ENCODE assay signal across 32 mouse cellular contexts in genomic region chr3:152376063-152376462, GRCm38 (mm10).
"Had no signal": no experiment of that assay in that cellular context is flagged by ENCODE, and none has a peak within 500 bp of the region (broad histone marks: within the 10 kb centered on the region; RNA-seq: fewer than 3 reads in every experiment).

No protein-coding gene starts in this region.

- H3K27ac ChIP-seq: heart, embryonic 10.5 days; heart, embryonic 13.5 days; heart, embryonic 15.5 days; hindbrain, embryonic 10.5 days; hindbrain, embryonic 12.5 days; hindbrain, embryonic 13.5 days; hindbrain, embryonic 14.5 days; hindbrain, embryonic 15.5 days; hindbrain, postnatal 0 days; intestine, embryonic 15.5 days; kidney, embryonic 15.5 days; kidney, postnatal 0 days; layer of hippocampus, adult 2 months; left cerebral cortex, adult 2 months had no signal

- H3K4me3 ChIP-seq: heart, embryonic 10.5 days; heart, embryonic 12.5 days; heart, embryonic 13.5 days; heart, embryonic 15.5 days; hindbrain, embryonic 10.5 days; hindbrain, embryonic 12.5 days; hindbrain, embryonic 13.5 days; hindbrain, embryonic 15.5 days; intestine, embryonic 15.5 days; kidney, embryonic 15.5 days; layer of hippocampus, adult 2 months; left cerebral cortex, adult 2 months had no signal

- H3K9me3 ChIP-seq: heart, embryonic 10.5 days; heart, embryonic 12.5 days; heart, embryonic 13.5 days; heart, embryonic 15.5 days; hindbrain, embryonic 10.5 days; hindbrain, embryonic 12.5 days; hindbrain, embryonic 13.5 days; hindbrain, embryonic 15.5 days; intestine, embryonic 15.5 days; kidney, embryonic 15.5 days had no signal

- H3K9ac ChIP-seq: heart, embryonic 12.5 days; heart, embryonic 13.5 days; heart, embryonic 15.5 days; hindbrain, embryonic 12.5 days; hindbrain, embryonic 13.5 days; hindbrain, embryonic 14.5 days; hindbrain, embryonic 15.5 days; intestine, embryonic 15.5 days; kidney, embryonic 15.5 days had no signal

- H3K27me3 ChIP-seq: heart, embryonic 12.5 days; heart, embryonic 13.5 days; heart, embryonic 15.5 days; hindbrain, embryonic 12.5 days; hindbrain, embryonic 13.5 days; hindbrain, embryonic 15.5 days; intestine, embryonic 15.5 days; kidney, embryonic 15.5 days had no signal

- H3K4me1 ChIP-seq: heart, embryonic 10.5 days; heart, embryonic 12.5 days; heart, embryonic 13.5 days; heart, embryonic 15.5 days; hindbrain, embryonic 10.5 days; hindbrain, embryonic 12.5 days; hindbrain, embryonic 13.5 days; hindbrain, embryonic 15.5 days; intestine, embryonic 15.5 days; kidney, embryonic 15.5 days had no signal

- H3K4me2 ChIP-seq: heart, embryonic 11.5 days; heart, embryonic 12.5 days; heart, embryonic 13.5 days; heart, embryonic 15.5 days; hindbrain, embryonic 12.5 days; hindbrain, embryonic 13.5 days; hindbrain, embryonic 14.5 days; hindbrain, embryonic 15.5 days; intestine, embryonic 15.5 days; kidney, embryonic 15.5 days had no signal

- DNase-seq: heart, postnatal 10 days; heart, postnatal 14 days; heart, postnatal 36 days; heart, postnatal 4 days; kidney, adult 11 months; kidney, adult 18-20 months; kidney, adult 2 months; kidney, adult 8-10 months; kidney, adult 9 months; kidney, postnatal 10 days; kidney, postnatal 14 days; kidney, postnatal 25 days; kidney, postnatal 36 days; kidney, postnatal 4 days; layer of hippocampus, adult 9-11 months; layer of hippocampus, postnatal 36 days had no signal
